Mouse (Mus musculus) forebrain, embryonic 16.5 days (tissue): Measurements from ENCODE around the gene Gm47289. TPM values are rescaled to one million over a fixed set of nuclear protein-coding genes. Genes with fewer than 3 reads are reported as not detected.

Experiments
- ATAC-seq: fragments of 200-750 bp; cut with Nextera tagmentation; 2 replicates; pipeline ENCODE4 v1.8.0; 2017; ENCODE audit warnings: mild to moderate bottlenecking, moderate library complexity
- H3K27ac ChIP-seq: fragments of 300-500 bp; sonication (generic); 2 replicates; pipeline ENCODE4 v1.5.1; 2014; ENCODE audit warnings: low read length, control low read depth
- H3K27me3 ChIP-seq: fragments of 300-500 bp; sonication (generic); replicated peaks from 2 replicates; pipeline ENCODE4 v1.6.1; 2014; ENCODE audit warnings: low read length; ENCODE audit not compliant: control insufficient read depth, insufficient read depth
- H3K36me3 ChIP-seq: fragments of 300-500 bp; sonication (generic); 2 replicates; pipeline ENCODE4 v1.6.1; 2014; ENCODE audit not compliant: control insufficient read depth, insufficient read depth
- H3K4me1 ChIP-seq: fragments of 300-500 bp; sonication (generic); replicated peaks from 2 replicates; pipeline ENCODE4 v1.6.1; 2014; ENCODE audit warnings: low read length; ENCODE audit not compliant: control insufficient read depth, insufficient read depth
- H3K4me2 ChIP-seq: fragments of 300-500 bp; sonication (generic); 2 replicates; pipeline ENCODE4 v1.6.1; 2014; ENCODE audit warnings: mild to moderate bottlenecking, low read length, control low read depth
- H3K4me3 ChIP-seq: fragments of 300-500 bp; sonication (generic); replicated peaks from 2 replicates; pipeline ENCODE4 v1.5.1; 2014; ENCODE audit warnings: mild to moderate bottlenecking, low read length, control low read depth
- H3K9ac ChIP-seq: fragments of 300-500 bp; sonication (generic); replicated peaks from 2 replicates; pipeline ENCODE4 v1.6.1; 2014; ENCODE audit warnings: low read depth, low read length, control low read depth
- H3K9me3 ChIP-seq: fragments of 300-500 bp; sonication (generic); 2 replicates; pipeline ENCODE4 v1.6.1; 2016; ENCODE audit warnings: low read length; ENCODE audit not compliant: control insufficient read depth
- WGBS: fragments of 180-500 bp; shearing (Covaris S2); extraction: QIAGEN DNeasy Blood & Tissue Kit; methylation state at CpG from one replicate; pipeline ENCODE4 v1.1.7; 2014; 5-methylcytosine and 5-hydroxymethylcytosine counted together
- polyA plus RNA-seq: library from polyadenylated mRNA; unstranded; fragments of >200 nt; fragmentation: Nextera tagmentation; extraction: Ambion mirVana; gene quantifications from 2 replicates; pipeline ENCODE4 v1.2.1, GENCODE M21; 2015

Gene Gm47289
- polyA plus RNA-seq, 1 experiment from 2014 or later: not detected

DNA sequence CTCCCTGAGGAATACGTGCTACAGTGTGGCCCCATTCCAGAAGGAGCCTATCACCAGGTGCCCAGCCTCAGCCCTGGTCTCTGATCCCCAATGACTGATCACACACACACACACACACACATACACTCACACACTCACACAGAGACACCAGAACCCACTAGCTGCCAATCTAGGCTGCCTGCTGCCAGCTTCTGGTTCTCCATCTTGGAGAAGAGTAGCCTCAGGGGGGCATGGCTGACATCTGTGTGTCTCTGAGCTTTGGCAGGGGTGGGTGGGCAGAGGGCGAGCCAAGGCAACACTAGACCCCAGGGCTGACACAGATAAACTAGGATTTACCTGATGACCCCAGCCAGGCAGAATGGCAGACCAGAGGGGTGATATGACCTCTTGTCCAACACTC lies 20.1 kb upstream of the Gm47289 start:
- no peak overlapping the region for H3K27ac ChIP-seq
- H3K4me2 ChIP-seq: no peak overlapping the region
- WGBS: 93% methylated on average over 2 of the region's 2 CpGs
- H3K4me1 ChIP-seq: no peaks in the 10 kb centered on the region
- ATAC-seq: no peak
- H3K27me3 ChIP-seq: no peaks in the 10 kb centered on the region
- H3K36me3 ChIP-seq: no peaks in the 10 kb centered on the region
- no peaks in the 10 kb centered on the region for H3K9me3 ChIP-seq
- no peak overlapping the region for H3K4me3 ChIP-seq
- H3K9ac ChIP-seq: no peak overlapping the region

DNA sequence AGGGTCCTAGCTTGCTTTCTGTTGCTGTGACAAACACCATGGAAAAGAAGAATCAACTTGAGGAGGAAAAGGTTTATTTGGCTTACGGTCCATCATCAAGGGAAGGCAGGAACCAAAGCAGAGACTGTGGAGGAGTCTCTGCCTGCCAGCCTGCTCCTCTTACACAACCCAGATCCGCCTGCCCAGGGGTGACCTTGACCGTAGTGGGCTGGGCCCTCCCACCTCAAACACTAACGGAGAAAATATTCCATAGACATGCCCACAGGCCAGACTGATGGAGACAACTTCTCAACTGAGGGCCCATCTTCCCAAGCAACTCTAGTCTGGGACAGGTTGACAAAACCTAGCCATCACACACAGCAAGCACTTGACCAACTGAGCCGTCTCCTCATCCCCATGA lies 16.9 kb upstream of the Gm47289 start:
- no peak overlapping the region for H3K4me2 ChIP-seq
- 94% methylated on average over 5 of the region's 5 CpGs for WGBS

DNA sequence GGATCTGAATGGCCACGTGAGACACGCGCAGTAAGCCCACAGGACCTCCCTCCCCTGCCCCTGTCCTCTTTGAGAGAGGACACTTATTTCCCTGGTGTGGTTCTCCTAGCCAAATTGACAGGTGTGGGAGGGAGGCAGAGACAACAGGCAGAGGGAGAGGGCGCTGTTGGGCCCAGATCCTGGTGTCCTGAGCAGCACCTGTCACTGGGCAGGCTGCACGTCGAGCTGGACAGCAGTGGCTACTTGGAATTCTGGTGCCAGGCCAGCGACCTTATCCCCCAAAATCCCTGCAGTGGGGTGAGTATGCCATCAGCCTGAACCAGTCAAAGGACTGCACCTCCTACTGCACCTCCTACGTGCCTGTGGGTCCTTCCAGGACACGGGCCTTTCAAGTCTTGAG lies 15.6 kb upstream of the Gm47289 start:
- Histone ChIP-seq H3K9me3 (no peaks in the 10 kb centered on the region), H3K4me3 (no peak overlapping the region), H3K9ac (no peak overlapping the region), H3K27me3 (no peaks in the 10 kb centered on the region), H3K4me1 (0 out of 2 replicates have a peak, but pooled peaks cover 3% of the 10 kb centered on the region), H3K36me3 (no peaks in the 10 kb centered on the region), H3K4me2 (no peak overlapping the region), H3K27ac (no peak overlapping the region)
- ATAC-seq: no peak
- 78% methylated on average over 9 of the region's 9 CpGs for WGBS

More for the DNA sequence above, 16.9 kb upstream of the Gm47289 start:
- no peaks in the 10 kb centered on the region for H3K27me3 ChIP-seq
- H3K9ac ChIP-seq: no peak overlapping the region
- ATAC-seq: no peak
- no peak overlapping the region for H3K27ac ChIP-seq
- H3K4me1 ChIP-seq: 0 out of 2 replicates have a peak, but pooled peaks cover 3% of the 10 kb centered on the region
- no peaks in the 10 kb centered on the region for H3K9me3 ChIP-seq
- no peaks in the 10 kb centered on the region for H3K36me3 ChIP-seq
- H3K4me3 ChIP-seq: no peak overlapping the region

DNA sequence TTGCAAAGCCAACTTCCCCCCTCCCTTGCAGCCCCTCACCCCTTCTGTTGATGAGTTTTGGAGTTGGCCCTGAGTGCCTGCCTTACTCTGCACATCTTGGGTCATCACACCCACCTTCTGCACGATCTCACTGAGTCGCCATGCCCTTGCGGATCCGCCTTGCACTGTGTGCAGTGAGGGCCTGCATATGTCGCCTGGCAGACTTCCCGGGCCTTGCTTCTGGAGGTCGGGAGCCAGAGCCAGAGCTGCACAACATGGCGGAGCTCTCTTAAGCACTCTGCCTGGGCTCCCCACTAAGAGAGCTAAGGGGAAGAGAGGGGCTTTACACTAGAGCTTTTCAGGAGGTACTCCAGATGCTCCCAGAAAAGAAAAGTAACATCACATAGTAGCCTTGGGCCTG lies 14.3 kb upstream of the Gm47289 start:
- Histone ChIP-seq H3K4me3 (no peak overlapping the region), H3K27ac (no peak overlapping the region), H3K9me3 (no peaks in the 10 kb centered on the region), H3K36me3 (no peaks in the 10 kb centered on the region), H3K4me2 (no peak overlapping the region), H3K9ac (no peak overlapping the region), H3K4me1 (0 out of 2 replicates have a peak, but pooled peaks cover 3% of the 10 kb centered on the region), H3K27me3 (no peaks in the 10 kb centered on the region)
- no peak for ATAC-seq
- WGBS: 54% methylated on average over 8 of the region's 8 CpGs

DNA sequence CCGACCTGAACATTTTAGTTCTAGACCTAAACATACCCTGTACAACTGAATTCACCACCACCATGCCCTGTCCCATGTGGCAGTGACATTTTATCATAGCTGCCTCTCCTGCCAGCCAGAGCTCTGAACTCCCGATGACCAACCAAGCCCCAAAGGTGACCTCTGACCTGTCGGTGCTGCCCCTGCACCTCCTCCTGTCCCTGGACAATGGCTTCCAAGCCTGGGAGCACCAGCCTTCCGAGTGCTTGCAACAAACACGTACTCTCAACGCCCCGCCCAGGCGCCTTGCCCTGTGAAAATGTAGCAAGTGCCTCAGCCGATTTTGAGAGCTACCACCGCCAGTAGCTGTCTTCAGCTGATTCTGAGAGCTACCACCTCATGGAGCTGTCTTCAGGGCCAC lies 13.8 kb upstream of the Gm47289 start:
- Histone ChIP-seq H3K9ac (no peak overlapping the region), H3K4me1 (0 out of 2 replicates have a peak, but pooled peaks cover 3% of the 10 kb centered on the region), H3K4me3 (no peak overlapping the region), H3K27me3 (no peaks in the 10 kb centered on the region), H3K36me3 (no peaks in the 10 kb centered on the region), H3K9me3 (no peaks in the 10 kb centered on the region), H3K27ac (no peak overlapping the region), H3K4me2 (no peak overlapping the region)
- no peak for ATAC-seq
- WGBS: 48% methylated on average over 10 of the region's 10 CpGs

DNA sequence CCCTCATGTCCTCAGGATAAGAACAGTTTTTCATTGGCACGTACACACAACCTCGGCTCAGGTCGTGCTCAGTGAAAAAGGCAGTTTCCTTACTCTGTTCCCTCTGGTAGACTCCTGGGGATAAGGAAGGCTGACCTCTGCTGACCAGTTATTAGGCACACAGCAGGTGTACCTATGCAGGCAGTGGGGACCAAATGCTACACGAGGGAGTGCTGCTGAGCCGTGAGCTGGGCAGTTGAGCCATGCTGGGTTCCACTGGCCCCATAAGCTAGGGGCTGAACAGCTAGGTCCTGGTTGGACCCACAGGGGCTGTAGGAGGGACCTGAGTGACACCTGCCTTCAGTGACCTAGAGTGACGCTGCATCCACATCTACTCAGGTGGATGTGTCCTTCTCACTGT lies 13.3 kb upstream of the Gm47289 start:
- 55% methylated on average over 6 of the region's 6 CpGs for WGBS
- Histone ChIP-seq H3K4me2 (no peak overlapping the region), H3K9ac (no peak overlapping the region), H3K36me3 (no peaks in the 10 kb centered on the region), H3K4me1 (0 out of 2 replicates have a peak, but pooled peaks cover 3% of the 10 kb centered on the region), H3K4me3 (no peak overlapping the region), H3K27ac (no peak overlapping the region), H3K9me3 (no peaks in the 10 kb centered on the region), H3K27me3 (no peaks in the 10 kb centered on the region)
- ATAC-seq: no peak

DNA sequence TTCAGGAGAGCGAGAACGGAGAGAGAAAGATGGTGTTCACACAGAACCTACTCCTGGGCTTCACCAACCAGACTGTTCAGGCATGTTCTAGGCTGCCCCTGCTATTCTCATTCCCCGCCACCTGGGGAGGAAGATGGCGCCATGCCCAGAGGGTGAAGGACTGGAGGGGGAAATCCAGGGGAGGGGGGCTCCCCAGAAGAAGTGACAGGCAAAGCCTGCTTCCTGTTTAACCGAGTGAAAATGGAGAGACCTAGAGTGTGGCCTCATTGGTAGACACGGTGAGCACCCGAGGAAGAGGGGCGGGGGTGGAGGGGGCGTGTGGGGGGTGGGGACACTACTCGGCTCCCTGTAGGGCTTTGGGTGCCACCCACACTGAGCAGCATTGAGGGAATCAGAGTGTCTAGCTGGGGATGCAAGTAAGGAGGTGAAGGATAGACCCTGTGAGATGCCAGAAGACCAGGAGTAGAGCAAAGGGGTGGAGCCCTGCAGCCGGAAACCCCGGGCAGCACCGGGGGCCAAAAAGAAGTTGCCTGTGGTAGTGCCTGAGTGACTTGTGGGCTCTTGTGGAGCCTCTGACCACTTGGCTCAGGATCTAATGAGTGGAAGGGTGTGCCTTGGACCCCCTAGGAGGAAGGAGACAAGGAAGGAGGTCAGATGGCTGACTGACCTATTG lies 12.7 kb upstream of the Gm47289 start:
- H3K27ac ChIP-seq: no peak overlapping the region
- no peak overlapping the region for H3K4me2 ChIP-seq
- no peaks in the 10 kb centered on the region for H3K27me3 ChIP-seq
- no peaks in the 10 kb centered on the region for H3K36me3 ChIP-seq
- H3K4me1 ChIP-seq: 0 out of 2 replicates have a peak, but pooled peaks cover 3% of the 10 kb centered on the region
- 77% methylated on average over 13 of the region's 13 CpGs for WGBS
- no peak overlapping the region for H3K9ac ChIP-seq
- no peak overlapping the region for H3K4me3 ChIP-seq
- H3K9me3 ChIP-seq: no peaks in the 10 kb centered on the region
- no peak for ATAC-seq

DNA sequence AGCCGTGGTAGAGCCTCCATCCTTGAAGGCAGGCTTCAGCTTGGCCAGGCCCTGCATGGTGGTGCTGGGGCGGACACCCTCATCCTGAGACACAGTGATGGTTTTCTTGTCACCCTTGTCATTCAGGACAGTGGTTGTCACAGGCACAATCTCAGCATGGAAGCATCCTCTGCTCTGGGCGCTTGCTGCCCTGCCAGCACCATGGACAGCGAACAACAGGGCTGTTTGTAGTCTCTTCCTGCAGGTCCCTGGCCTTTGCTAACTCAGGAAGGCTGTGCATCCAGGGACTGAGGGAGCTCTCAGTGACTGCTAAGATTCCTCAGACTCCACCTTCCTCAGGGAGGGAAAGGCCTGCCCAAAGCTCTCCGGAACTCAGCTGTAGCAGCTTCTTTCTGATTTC lies 9.4 kb upstream of the Gm47289 start:
- Histone ChIP-seq H3K4me3 (no peak overlapping the region), H3K4me1 (0 out of 2 replicates have a peak, but pooled peaks cover 3% of the 10 kb centered on the region), H3K9me3 (no peaks in the 10 kb centered on the region), H3K4me2 (no peak overlapping the region), H3K27me3 (no peaks in the 10 kb centered on the region), H3K36me3 (no peaks in the 10 kb centered on the region), H3K9ac (no peak overlapping the region), H3K27ac (no peak overlapping the region)
- ATAC-seq: no peak
- WGBS: 35% methylated on average over 5 of the region's 5 CpGs

DNA sequence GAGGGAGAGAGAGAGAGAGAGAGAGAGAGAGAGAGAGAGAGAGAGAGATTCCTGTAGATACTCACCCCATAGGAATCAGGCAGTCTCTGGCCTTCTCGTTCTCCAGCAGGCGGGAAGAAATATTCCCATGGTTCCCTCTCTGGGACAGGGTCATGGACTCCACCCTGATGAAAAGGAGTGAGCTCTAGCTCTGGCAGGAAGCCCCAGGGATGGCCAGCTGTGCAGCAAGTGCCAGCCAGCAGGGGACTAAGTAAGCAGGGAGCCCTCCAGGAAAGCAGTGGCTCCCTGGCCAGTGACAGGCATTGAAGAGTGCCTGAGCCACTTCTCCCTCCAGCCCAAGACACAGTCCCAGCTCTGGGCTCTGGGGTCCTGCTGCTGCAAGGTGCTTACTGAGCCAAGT lies 7.2 kb upstream of the Gm47289 start:
- no peak overlapping the region for H3K4me2 ChIP-seq
- no peaks in the 10 kb centered on the region for H3K36me3 ChIP-seq
- ATAC-seq: no peak
- no peak overlapping the region for H3K4me3 ChIP-seq
- H3K27ac ChIP-seq: no peak overlapping the region
- H3K4me1 ChIP-seq: no peaks in the 10 kb centered on the region
- H3K9me3 ChIP-seq: no peaks in the 10 kb centered on the region
- WGBS: 51% methylated on average over 2 of the region's 2 CpGs
- no peak overlapping the region for H3K9ac ChIP-seq
- H3K27me3 ChIP-seq: peaks cover 12% of the 10 kb centered on the region

DNA sequence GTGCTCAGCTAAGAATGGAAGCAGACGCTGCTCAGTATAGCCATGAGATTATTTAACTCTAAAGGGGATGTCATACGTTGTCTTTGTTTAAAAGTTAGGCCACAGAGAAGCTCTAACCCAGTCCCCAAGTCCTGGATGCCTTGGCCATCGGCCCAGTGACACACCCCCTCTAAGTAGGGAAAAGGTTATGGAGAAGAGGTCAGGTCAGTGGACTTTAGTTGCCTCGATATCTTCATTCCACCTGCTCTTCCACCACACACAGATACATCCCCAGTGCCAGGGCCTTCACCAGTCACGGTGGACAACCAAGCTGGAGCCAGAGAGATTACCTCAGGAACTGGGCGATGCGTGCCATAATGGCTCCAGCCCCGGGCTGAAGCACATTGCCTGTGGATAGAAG lies 3.5 kb upstream of the Gm47289 start:
- 81% methylated on average over 8 of the region's 8 CpGs for WGBS
- H3K9ac ChIP-seq: no peak overlapping the region
- peaks cover 16% of the 10 kb centered on the region for H3K27me3 ChIP-seq
- no peak overlapping the region for H3K4me2 ChIP-seq
- ATAC-seq: no peak
- H3K4me1 ChIP-seq: no peaks in the 10 kb centered on the region
- no peaks in the 10 kb centered on the region for H3K9me3 ChIP-seq
- no peaks in the 10 kb centered on the region for H3K36me3 ChIP-seq
- H3K27ac ChIP-seq: no peak overlapping the region
- no peak overlapping the region for H3K4me3 ChIP-seq
